Mouse (Mus musculus) brain, embryonic 18.5 days (tissue): ENCODE measurements around the gene H13.

Experiments used
- DNase-seq: peaks from one replicate; pipeline ENCODE4 v3.0.0-alpha.2; 2012; ENCODE audit warnings: low read depth, low spot score

The H13 gene

GRCm38 (mm10) chr2:152700725-152701124 is 31.5 kb downstream of the H13 start:
- no peak for DNase-seq

GRCm38 (mm10) chr2:152703596-152704255 is 34.5 kb downstream of the H13 start:
- no peak for DNase-seq

- DNase-seq, result no peak
Observed at GRCm38 (mm10) chr2:152704256-152704605, 35.0 kb downstream of the H13 start.

GRCm38 (mm10) chr2:152704811-152705370 is 35.6 kb downstream of the H13 start:
- no peak for DNase-seq

DNA sequence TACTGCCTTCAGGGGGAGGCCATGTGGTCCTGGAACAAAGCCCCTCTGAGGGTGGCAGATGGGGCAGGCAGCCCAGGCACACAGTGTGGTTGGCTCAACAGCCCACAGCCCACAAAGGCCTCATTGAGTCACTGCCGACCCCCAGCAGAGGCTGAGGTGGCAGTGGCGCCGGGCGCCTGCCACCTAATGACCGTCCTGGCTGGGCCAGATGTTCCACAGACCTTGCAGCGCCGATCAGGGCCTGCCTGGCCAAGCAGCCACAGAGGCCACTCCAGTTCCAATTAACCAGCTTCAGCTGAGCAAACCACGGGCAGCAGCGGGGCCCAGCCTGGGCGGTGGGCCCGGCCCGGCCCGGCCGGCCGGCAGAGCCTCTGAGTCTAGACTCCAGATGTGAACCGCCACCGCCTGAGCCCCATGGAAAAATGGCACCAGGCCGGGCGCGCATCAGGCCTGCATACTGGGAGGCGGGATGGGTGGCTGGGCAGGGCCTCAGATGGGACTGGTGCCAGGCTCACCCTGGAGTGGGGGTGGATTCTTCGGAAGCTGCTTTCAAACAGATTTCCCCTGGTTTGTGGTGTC is 36.8 kb downstream of the H13 start:
- DNase-seq, result no peak

DNA sequence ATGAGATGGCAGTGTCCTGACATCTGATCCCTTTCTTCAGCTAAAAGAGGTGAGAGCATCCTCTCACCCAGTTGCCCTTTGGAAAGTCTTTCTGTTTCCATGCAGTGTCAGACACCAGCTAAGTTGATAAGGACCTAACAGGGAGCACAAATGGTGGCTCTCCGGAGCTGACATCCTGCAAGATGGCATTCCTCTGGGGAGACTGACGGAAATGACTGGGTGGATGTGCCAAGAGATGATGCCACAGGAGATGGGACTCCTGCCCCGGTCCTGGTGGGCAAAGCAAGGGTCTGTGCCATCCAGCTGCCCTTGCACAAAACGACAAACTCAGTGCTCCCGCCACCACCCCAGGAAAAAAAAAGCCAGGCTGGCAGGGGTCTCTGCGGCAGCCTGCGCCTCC is 37.9 kb downstream of the H13 start:
- DNase-seq, result no peak

DNA sequence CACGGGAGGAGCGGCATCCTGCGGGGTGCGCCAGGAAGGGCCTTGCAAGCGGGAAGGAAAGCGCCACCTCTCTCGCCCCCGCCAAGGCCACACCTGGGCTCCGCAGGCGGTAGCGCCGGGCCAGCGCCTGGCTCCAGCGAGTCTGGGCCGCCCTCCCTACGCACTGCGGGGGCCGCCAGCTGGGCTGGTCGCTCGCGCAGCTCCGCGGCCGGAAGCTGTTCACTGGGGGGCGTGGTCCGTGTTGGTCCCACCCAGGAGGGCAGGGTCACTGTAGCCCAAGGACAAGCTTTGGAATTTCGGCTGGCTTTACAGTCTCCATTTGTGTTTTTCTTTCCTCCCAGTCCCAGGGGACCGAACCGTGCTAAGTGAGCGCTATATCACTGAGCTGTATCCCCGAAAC is 38.4 kb downstream of the H13 start:
- peak; percentile 51 for DNase-seq

DNA sequence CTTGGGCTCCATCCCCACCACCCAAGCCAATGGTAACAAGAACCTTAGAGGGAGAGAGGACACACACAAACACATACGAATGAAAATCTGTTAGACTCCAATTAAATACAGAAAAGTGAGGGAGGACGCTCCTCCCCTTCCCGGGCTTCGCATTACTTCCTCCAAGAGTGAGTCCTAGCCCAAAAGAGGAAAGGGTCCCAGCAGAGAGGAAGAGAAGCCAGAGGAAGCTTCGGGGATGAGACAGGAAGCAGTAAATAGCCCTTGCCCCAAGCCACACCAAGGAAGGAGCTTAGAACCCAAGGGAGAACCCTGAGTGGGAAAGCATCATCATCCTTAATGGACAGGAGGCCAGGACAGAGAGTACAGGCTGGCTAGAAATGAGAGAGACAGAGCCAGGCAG is 39.8 kb downstream of the H13 start:
- no peak for DNase-seq

GRCm38 (mm10) chr2:152716241-152716772 is 47.0 kb downstream of the H13 start:
- DNase-seq, result no peak

- no peak for DNase-seq
Observed at GRCm38 (mm10) chr2:152717652-152718051, 48.4 kb downstream of the H13 start.

- DNase-seq, result no peak
Observed at GRCm38 (mm10) chr2:152718076-152718475, 48.8 kb downstream of the H13 start.

DNA sequence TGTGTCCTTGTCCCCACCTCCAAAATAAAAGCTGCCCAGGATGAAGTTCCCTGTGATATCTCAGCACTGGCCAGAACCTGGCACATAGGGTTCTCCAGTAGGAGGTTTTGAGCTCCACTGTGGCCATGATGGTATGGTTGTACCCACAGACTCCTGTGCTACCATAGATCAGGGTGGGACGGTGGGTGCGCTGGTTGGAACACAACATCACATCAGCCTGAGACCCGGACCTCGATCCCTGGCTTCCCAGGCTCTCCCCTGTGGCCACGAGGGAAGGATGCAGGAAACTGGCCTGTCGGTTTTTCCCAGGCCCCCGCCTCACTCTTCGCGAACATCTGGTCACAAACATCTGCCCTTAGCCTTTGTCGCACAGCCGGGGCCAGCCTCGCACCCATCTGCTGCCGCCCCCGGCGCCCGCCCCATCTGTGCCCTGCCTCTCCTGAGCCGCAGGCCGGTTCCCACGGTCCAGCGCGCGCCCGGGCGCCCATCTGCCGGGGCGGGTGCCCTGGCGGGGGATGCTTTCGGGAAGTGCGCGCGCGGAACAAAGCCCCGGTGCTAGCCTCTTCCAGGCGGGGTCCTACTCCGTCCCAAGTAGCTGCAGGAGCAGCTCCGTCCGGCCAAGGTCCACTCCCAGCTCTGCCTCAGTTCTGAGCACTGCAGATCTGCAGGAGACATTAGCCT is 54.5 kb downstream of the H13 start:
- no peak for DNase-seq

GRCm38 (mm10) chr2:152724332-152724723 is 55.1 kb downstream of the H13 start:
- DNase-seq, result no peak

DNA sequence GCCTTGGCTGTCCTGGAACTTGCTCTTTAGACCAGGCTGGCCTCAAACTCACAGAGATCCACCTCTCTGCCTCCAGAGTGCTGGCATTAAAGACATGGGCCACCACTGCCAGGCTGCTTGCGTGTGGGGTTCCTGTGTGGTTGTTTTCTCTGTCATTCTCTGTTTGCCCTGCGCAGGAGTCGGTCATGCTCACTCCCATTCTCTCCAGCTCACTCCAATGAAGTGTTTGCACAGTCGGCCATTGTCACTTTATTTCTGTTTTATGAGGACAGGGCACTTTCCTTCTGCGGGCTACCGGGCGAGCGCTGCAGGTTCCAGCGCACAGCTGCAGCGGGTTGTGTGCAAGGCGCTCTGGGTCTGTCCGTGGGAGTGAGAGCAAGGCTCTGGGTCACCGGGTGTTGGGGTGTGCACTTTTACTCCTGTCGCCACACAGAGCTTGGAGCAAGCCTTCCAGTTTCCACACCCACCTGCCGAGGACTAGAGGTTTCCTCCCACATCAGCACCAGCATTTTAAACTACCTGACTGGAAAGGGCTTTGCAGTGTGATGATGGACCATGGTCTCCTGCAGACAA is 56.0 kb downstream of the H13 start:
- DNase-seq, result no peak

DNA sequence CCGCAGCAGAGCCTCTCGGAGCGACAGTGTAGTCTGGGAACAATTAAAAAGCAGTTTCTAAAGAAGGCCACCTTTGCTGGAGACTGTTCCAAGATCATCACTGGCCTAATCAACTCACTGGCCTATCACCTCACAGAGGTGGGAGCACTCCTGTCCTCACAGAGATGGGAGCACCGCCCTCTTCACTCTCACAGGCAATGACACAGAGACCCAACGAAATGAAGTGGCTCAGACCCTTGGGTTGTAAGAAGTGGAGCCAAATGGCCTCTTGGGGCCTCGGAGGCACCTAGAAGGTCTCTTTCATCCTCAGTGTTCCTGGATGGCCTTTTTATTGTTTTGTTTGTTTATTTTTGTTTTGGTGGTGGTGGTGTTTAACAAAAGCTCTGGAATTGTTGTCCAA is 57.0 kb downstream of the H13 start:
- DNase-seq, result no peak

- DNase-seq, result no peak
Observed at GRCm38 (mm10) chr2:152726751-152727335, 57.6 kb downstream of the H13 start.

- DNase-seq, result no peak
Observed at GRCm38 (mm10) chr2:152727795-152728510, 58.7 kb downstream of the H13 start.

DNA sequence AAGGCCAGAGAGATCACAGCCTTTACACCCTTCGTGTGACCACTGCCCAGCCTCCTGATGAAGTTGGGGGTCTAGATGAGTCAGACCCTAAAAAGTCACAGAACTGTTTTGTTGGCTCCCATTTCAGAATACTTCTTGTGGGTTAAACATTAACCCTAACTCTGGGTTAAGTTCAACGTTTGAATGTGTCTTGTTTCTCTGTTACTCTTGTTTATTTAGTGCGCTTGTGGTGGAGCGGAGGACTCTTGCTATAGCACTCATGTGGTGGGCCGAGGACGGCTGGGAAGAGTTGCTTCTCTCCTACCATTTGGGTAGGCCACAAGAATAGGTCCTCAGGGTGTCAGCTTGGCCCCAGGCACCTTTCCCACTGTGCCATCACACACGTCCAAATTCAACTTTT is 59.3 kb downstream of the H13 start:
- DNase-seq, result no peak

DNA sequence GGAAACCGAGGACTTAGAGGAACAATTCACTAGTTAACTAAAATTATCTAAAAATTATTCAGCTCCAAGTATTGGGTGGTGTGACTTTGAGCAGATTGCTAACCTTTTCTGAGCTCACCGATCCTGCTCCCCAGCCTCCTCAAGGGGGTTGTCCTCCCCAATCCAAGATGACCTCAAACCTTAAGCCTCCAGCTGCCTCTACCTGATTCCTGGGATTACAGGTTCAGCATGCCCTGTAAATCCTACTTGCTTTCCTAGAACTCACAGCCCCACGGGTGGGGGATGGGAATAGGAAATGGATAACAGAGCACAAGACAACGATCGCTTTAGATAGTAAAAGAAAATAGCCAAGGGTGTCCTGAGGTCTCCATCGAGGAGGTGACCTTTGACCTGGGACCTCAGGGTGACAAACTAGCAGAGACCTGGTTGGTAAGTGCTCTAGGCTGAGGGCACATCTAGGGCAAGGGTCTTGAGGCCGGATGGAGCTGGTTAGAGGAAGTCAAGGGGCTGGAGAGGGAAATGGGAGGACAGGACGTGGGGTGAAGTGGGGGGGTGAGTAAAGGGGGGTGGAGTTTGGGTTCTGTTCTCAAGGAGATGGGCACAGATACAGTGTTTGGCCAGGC is 59.9 kb downstream of the H13 start:
- DNase-seq, result no peak

GRCm38 (mm10) chr2:152729636-152730020 is 60.4 kb downstream of the H13 start:
- DNase-seq, result no peak

- DNase-seq, result no peak
Observed at GRCm38 (mm10) chr2:152733201-152733600, 63.9 kb downstream of the H13 start.
